Mouse (Mus musculus): ENCODE data around the gene Slc30a1. TPM values are rescaled to one million over a fixed set of nuclear protein-coding genes. Genes with fewer than 3 reads are reported as not detected.

Slc30a1 gene
- polyA plus RNA-seq (2012; rRNA removed): 15.3 and 16.5 TPM in 2 replicates

DNA sequence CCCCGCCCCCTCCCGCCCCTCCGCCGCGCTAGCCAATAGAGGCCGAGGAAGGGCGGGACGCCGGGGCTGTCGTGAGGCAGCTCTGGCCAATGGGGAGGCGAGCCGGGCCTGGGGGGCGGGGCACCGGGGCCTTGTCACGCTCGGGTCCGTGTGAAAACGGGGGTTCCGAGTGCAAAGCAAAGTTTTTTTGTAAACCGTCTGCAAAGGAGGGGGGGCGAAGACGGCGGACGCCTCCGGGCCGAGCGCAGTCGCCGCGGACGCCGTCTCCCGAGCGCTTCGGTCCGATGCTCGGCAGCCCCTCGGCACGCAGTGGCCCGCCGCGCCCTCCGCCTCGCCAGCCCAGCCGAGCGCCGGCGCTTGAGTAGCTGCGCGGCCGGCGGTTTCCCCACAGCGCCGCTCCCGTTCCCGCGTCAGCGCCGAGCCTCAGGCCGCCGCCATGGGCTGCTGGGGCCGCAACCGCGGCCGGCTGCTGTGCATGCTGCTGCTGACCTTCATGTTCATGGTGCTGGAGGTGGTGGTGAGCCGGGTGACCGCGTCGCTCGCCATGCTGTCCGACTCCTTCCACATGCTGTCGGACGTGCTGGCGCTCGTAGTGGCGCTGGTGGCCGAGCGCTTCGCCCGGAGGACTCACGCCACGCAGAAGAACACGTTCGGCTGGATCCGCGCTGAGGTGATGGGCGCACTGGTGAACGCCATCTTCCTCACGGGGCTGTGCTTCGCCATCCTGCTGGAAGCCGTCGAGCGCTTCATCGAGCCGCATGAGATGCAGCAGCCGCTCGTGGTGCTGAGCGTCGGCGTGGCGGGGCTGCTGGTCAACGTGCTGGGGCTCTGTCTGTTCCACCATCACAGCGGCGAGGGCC is at the start of gene Slc30a1:
Gene Slc30a1 (plus strand): TSS at position 197 of the 860 bp plus-strand sequence.
- peak within 1 kb of the TSS; percentile 84 for H3K27ac ChIP-seq (ENCODE audit: insufficient read depth, low read depth, low read length)
- TF ChIP-seq POLR2A (IDR thresholded peaks at IDR 0.05; ENCODE audit: low read depth, low read length): peak; percentile 93; the same call in 1 of the 2 replicates
- no peak for TF ChIP-seq CTCF (IDR thresholded peaks at IDR 0.05; ENCODE audit: extremely low read depth, insufficient read length, insufficient replicate concordance, low read depth, low read length)

DNA sequence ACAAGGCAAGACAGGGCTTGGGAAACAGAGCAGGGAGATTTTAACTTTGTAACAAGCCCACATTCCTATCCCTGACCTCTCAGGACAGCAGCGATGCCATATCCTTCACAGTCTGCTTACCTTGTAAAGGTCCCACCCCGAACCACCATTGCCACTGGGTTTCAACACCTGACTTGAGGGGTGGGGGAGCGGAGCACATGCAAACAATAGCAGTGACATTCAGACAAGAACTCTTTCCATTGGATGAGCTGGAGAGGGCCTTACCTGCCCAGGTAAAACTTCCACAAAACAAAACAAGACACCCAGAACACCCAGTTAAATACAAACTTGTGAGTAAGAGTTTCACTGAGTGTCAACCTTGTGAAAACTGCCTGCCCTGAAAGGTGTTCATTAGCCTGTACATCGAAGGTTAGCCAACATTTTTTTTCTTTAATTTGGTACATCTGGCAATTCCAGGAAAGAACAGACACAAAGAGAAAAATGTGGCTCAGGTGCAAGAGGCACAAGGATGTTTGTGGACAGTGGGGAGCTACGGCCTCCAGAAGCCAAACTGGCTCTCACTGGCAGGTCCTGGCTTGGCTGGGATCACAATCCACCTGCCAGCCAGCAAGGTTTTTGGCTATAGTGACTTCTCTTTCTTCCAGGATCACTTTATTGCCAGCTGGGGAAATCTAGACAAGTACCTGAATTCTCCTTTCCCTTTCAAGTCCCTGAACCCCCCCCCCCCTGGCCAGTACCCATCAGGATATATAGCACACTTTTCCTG is 49.5 kb upstream of the Slc30a1 start:
- WGBS: 84% methylated on average over 5 of the region's 5 CpGs
- no peaks in the 10 kb centered on the region for H3K4me1 ChIP-seq (ENCODE audit: control insufficient read depth, insufficient read depth, insufficient read length, low read length)
- H3K27me3 ChIP-seq (ENCODE audit: control insufficient read depth, insufficient read depth, low read length): no peaks in the 10 kb centered on the region
- no peak for TF ChIP-seq CTCF (IDR thresholded peaks at IDR 0.05; ENCODE audit: extremely low read depth, insufficient read length, insufficient replicate concordance, low read depth, low read length)
- no peak for TF ChIP-seq POLR2A (IDR thresholded peaks at IDR 0.05; ENCODE audit: low read depth, low read length)
- H3K27ac ChIP-seq (ENCODE audit: insufficient read depth, low read depth, low read length): no peak overlapping the region
- no peak overlapping the region for H3K4me3 ChIP-seq (ENCODE audit: low read depth, low read length)
- H3K36me3 ChIP-seq (ENCODE audit: control insufficient read depth, insufficient read depth, low read length): no peaks in the 10 kb centered on the region

More for the DNA sequence above, at the start of gene Slc30a1:
- WGBS: under 1% methylated on average over 104 of the region's 104 CpGs
- H3K4me3 ChIP-seq (ENCODE audit: low read depth, low read length): peak within 1 kb of the TSS; percentile 94
- H3K27me3 ChIP-seq (ENCODE audit: control insufficient read depth, insufficient read depth, low read length): no peaks in the 10 kb centered on the region
- H3K36me3 ChIP-seq (ENCODE audit: control insufficient read depth, insufficient read depth, low read length): peaks cover 15% of the 10 kb centered on the region
- H3K4me1 ChIP-seq (ENCODE audit: control insufficient read depth, insufficient read depth, insufficient read length, low read length): peaks cover 22% of the 10 kb centered on the region

DNA sequence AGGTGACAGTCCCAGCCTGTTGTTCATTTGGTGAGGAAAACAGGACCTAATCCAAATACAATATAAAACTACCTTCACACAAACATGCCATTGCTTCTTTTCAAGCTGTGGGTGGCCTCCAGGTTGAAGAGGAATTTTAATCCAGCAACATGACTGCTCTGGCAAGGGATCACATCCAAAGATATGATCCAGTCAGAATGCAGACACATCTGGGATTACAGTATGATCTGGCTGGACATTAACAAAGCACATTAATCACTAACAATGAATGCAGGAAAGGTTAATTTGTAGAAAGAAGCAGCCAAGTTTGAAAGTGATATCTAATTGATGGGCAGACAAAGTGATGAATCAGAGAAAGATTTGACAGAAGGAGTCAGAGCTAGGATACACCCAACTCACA is 48.4 kb upstream of the Slc30a1 start:
- Histone ChIP-seq H3K36me3 (ENCODE audit: control insufficient read depth, insufficient read depth, low read length) (no peaks in the 10 kb centered on the region), H3K27me3 (ENCODE audit: control insufficient read depth, insufficient read depth, low read length) (no peaks in the 10 kb centered on the region), H3K27ac (ENCODE audit: insufficient read depth, low read depth, low read length) (no peak overlapping the region), H3K4me1 (ENCODE audit: control insufficient read depth, insufficient read depth, insufficient read length, low read length) (no peaks in the 10 kb centered on the region), H3K4me3 (ENCODE audit: low read depth, low read length) (no peak overlapping the region)
- TF ChIP-seq CTCF (IDR thresholded peaks at IDR 0.05; ENCODE audit: extremely low read depth, insufficient read length, insufficient replicate concordance, low read depth, low read length): no peak
- TF ChIP-seq POLR2A (IDR thresholded peaks at IDR 0.05; ENCODE audit: low read depth, low read length): no peak

DNA sequence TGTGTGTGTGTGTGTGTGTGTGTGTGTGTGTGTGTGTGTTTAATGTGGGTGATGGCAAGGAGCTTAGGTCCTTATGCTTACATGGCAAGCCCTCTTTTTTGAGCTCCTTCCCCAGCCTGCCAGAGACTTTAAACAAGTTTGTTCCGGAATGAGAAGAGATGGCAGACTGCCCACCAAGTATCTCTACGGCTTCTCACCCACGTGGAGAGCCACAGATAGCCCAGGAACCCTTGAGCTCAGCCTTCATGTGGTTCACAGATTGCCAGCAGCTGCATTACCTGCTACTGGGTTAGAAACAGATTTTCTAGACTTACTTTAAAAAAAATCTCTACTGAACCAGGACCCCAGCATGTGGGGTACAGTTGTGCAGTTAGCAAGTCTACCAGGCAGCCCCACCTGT is 46.7 kb upstream of the Slc30a1 start:
- WGBS: 40% methylated on average over 3 of the region's 3 CpGs
- no peak overlapping the region for H3K4me3 ChIP-seq (ENCODE audit: low read depth, low read length)
- H3K27ac ChIP-seq (ENCODE audit: insufficient read depth, low read depth, low read length): no peak overlapping the region
- H3K4me1 ChIP-seq (ENCODE audit: control insufficient read depth, insufficient read depth, insufficient read length, low read length): no peaks in the 10 kb centered on the region; the same call in 1 of the 2 replicates
- no peaks in the 10 kb centered on the region for H3K27me3 ChIP-seq (ENCODE audit: control insufficient read depth, insufficient read depth, low read length)
- H3K36me3 ChIP-seq (ENCODE audit: control insufficient read depth, insufficient read depth, low read length): no peaks in the 10 kb centered on the region
- TF ChIP-seq CTCF (IDR thresholded peaks at IDR 0.05; ENCODE audit: extremely low read depth, insufficient read length, insufficient replicate concordance, low read depth, low read length) (no peak), POLR2A (IDR thresholded peaks at IDR 0.05; ENCODE audit: low read depth, low read length) (no peak)

DNA sequence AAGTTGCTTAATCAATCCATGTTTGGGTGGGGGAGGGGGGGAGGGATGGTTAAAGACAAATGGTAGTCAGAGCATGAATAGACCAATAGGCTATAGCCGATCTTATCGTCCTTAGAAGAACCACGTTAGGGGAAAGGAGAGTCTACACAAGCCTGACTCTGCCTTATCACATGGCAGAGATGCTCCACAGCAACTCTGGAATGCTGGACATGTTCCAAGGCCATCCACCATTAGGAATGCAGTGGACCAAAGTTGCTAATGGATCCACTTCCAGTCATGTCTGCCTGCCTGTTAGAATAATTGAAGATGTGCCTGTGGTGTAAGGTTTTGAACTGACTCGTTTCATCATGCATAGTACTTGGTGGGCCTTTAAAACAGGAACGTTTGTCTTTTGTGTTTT is 45.3 kb upstream of the Slc30a1 start:
- Histone ChIP-seq H3K27ac (ENCODE audit: insufficient read depth, low read depth, low read length) (no peak overlapping the region), H3K4me1 (ENCODE audit: control insufficient read depth, insufficient read depth, insufficient read length, low read length) (no peaks in the 10 kb centered on the region; the same call in 1 of the 2 replicates), H3K36me3 (ENCODE audit: control insufficient read depth, insufficient read depth, low read length) (no peaks in the 10 kb centered on the region), H3K4me3 (ENCODE audit: low read depth, low read length) (no peak overlapping the region), H3K27me3 (ENCODE audit: control insufficient read depth, insufficient read depth, low read length) (no peaks in the 10 kb centered on the region)
- 82% methylated on average over 5 of the region's 5 CpGs for WGBS
- no peak for TF ChIP-seq CTCF (IDR thresholded peaks at IDR 0.05; ENCODE audit: extremely low read depth, insufficient read length, insufficient replicate concordance, low read depth, low read length)

DNA sequence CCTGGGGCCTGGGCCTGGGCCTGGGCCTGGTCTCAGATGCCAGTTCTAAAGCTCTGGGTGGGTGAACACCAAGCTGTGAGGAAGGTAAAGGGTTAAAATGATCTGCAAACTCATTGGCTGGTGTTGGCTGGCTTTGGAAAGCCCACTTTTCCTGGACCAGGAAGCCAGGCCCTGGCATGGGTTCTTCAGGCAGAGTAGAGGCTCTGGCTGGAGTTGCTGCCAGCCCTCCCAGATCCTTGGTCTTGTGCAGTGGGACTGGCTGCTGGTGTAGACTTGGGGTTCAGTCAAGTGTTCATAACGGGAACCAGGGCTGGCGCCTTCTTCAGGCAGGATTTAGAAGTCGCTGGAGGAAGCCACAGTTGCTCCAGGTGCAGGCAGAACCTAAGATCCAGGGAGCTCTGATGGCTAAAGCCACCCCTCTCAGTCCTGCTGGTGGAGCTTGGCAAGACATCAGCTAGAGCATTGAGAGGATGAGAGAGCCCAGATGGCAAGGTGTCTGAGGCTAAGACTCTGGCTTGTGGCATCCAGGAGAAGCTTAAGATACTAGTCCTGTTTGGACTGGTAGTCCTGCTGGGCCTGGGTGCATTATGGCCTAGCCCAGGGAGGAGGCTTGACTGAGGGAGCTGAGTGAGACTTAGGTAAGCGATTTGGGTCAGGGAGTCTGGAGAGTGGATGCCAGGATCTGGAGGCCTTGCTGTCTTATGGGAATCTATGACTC is 42.6 kb upstream of the Slc30a1 start:
- no peak for TF ChIP-seq POLR2A (IDR thresholded peaks at IDR 0.05; ENCODE audit: low read depth, low read length)
- no peak for TF ChIP-seq CTCF (IDR thresholded peaks at IDR 0.05; ENCODE audit: extremely low read depth, insufficient read length, insufficient replicate concordance, low read depth, low read length)
- WGBS: 83% methylated on average over 4 of the region's 4 CpGs
- no peaks in the 10 kb centered on the region for H3K36me3 ChIP-seq (ENCODE audit: control insufficient read depth, insufficient read depth, low read length)
- no peaks in the 10 kb centered on the region; the same call in 1 of the 2 replicates for H3K4me1 ChIP-seq (ENCODE audit: control insufficient read depth, insufficient read depth, insufficient read length, low read length)
- no peak overlapping the region for H3K27ac ChIP-seq (ENCODE audit: insufficient read depth, low read depth, low read length)
- no peaks in the 10 kb centered on the region for H3K27me3 ChIP-seq (ENCODE audit: control insufficient read depth, insufficient read depth, low read length)
- no peak overlapping the region for H3K4me3 ChIP-seq (ENCODE audit: low read depth, low read length)

Measured in small intestine, adult 2 months (tissue).